Mouse (Mus musculus) retina, embryonic 14.5 days (tissue): ENCODE measurements around the gene Pes1.
"Not testable (repeated sequence)": the region's sequence is repeated elsewhere in the genome, so short reads cannot be mapped to it uniquely, and the experiment has no call there.

Source experiments
- DNase-seq: peaks from one replicate; pipeline ENCODE4 v3.0.0-alpha.2; 2015; ENCODE audit warnings: low spot score

Pes1 gene

GRCm38 (mm10) chr11:3963610-3964415, at the start of gene Pes1:
Gene Pes1, plus strand, starts transcription at chr11:3963975.
- peak; percentile 92 for DNase-seq

- DNase-seq, result peak; percentile 91
Observed at GRCm38 (mm10) chr11:3914109-3914840, 49.5 kb upstream of the Pes1 start, which contains the start of gene Slc35e4. Gene Slc35e4, minus strand, starts transcription at chr11:3914664.

- DNase-seq, result peak; percentile 46
Observed at GRCm38 (mm10) chr11:3918738-3919137, 45.0 kb upstream of the Pes1 start.

- no peak for DNase-seq
Observed at GRCm38 (mm10) chr11:3920476-3920875, 43.3 kb upstream of the Pes1 start.

DNA sequence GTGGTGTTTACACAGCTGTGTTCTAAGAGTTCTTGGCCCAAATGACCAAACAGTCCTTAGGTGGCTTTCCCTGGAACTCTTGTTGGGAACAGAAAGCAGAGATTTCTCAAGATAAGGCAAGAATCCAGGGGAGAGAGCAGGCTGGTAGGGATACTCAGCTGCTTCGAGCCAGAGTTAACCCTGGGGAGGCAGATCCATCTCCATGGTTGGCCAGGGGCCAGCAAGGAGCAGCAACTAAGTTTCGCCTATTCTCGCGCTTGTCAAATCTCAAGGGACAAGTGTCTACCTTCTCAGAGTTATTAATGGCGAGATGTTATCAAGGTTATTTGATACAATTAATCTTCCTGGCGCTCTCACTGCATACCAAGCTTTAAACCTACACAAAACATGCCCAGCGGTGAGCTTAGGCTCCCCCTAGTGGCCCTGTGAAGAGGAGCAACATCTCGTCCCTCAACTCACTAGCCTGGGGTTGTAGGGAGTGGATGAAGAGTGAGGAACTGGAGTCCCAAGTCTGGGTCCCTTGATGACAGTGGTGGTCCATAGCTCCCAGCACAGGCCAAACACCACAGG, 42.4 kb upstream of the Pes1 start:
- peak; percentile 78 for DNase-seq

- DNase-seq, result no peak
Observed at GRCm38 (mm10) chr11:3922115-3922514, 41.7 kb upstream of the Pes1 start.

DNA sequence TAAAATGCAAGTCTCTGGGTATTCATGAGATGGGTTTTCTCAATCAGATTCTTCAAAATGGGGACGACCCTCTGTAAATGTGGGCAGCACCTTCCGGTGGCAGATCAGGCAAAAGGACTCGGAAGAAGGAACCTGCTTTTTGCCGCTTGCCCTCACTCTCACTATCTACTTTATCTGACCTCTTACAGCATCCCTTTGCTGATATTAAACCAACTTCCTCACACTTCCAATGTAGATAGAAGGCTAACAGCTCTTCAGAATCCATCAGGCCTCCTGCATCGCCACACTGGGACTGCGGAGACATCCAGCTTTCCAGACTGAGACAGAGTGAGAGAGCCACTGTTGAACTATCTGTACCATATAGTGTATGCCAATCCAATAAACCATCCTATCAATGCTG, 41.0 kb upstream of the Pes1 start:
- DNase-seq, result no peak

GRCm38 (mm10) chr11:3925916-3926315, 37.9 kb upstream of the Pes1 start:
- DNase-seq, result no peak

- no peak for DNase-seq
Observed at GRCm38 (mm10) chr11:3930019-3930418, 33.8 kb upstream of the Pes1 start.

DNA sequence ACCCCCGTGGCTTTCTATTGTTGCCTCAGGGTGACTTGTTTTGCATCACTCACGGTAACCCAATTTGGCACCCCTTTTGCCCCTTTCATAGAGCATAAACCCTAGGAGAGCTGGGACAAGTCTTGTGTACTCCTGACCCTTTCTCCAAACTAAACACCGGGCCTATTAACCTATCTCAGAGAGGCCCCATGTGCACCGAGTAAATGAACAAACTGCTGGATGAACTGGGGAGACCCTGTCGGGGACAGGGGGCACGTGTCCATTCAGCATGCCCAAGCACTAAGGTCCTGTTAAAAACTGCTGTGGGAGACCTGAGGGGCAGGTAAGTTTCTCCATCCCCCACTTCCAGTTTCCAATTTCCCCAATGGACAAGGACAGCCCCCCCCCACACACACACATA, 32.8 kb upstream of the Pes1 start:
- DNase-seq, result no peak

GRCm38 (mm10) chr11:3931511-3932211, 32.1 kb upstream of the Pes1 start, which contains the start of gene Tcn2:
Gene Tcn2, minus strand, starts transcription at chr11:3932159.
- peak; percentile 82 for DNase-seq

- no peak for DNase-seq
Observed at GRCm38 (mm10) chr11:3933756-3934285, 30.0 kb upstream of the Pes1 start.

GRCm38 (mm10) chr11:3935135-3935534, 28.6 kb upstream of the Pes1 start:
- no peak for DNase-seq

GRCm38 (mm10) chr11:3936318-3936717, 27.5 kb upstream of the Pes1 start:
- DNase-seq, result no peak

DNA sequence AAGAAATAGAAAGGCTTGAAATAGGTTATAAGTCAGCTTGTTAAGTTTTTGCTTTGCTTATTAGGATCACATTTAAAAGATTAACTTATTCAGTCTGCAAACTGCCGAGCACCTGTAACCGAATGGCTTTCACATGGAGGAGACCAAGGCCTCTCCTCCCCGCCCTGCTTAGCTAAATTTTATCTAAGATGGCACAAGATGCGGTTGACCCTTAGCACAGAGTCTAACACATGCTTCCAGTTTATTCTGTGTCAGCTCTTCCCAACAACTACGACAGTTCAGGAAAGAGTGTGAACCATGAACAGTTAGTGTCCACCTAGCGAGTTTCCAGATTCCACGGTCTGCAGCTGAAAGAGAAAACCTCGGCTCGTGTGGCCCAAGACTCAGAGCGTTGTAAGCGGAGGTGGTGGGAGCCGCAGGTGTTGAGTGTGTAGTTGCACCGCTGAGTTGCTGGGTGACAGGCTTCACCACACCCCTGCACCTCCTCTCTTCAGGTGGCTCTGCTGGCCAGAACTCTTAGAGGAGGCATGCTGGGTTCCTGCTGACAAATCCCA, 26.4 kb upstream of the Pes1 start:
- DNase-seq, result no peak

DNA sequence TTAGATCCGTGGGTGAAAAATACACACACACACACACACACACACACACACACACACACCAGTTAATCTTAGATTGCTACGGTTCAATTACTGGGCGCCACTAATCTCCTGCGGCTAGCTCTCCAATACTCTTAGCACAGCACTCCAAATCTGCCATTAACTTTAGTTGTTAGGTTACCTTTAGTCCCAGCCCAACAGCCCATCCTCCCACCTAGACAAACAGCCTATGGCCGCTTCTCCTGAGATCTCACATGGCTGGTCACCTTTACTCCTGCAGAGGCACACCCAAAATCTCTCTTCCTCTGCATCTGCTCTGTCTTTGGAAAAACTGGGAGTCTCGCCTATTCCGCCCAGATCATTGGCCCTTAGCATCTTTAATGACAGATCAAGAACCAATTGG, 22.4 kb upstream of the Pes1 start:
- no peak for DNase-seq

- no peak for DNase-seq
Observed at GRCm38 (mm10) chr11:3946386-3946785, 17.4 kb upstream of the Pes1 start.

DNA sequence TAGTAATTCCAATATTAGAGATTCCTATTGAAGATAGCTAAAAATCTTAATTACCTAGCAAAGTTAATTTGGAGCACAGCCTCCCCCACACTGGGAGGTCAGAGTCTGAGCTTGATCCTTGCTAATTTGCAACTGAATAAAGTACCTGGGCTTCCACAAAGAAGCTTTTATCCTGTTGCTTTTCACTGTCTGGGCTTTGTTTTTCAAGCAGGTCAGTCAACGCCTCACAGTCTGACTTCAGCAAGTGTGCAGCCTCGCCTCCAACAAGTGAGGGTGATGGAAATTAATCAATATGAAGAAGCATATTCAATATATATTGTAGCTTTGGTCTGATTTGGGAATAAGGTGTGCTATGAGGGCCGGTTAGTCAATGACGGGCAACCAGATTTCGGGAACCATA, 8.9 kb upstream of the Pes1 start:
- DNase-seq, result not testable (repeated sequence)

- not testable (repeated sequence) for DNase-seq
Observed at GRCm38 (mm10) chr11:3955371-3955770, 8.4 kb upstream of the Pes1 start.

DNA sequence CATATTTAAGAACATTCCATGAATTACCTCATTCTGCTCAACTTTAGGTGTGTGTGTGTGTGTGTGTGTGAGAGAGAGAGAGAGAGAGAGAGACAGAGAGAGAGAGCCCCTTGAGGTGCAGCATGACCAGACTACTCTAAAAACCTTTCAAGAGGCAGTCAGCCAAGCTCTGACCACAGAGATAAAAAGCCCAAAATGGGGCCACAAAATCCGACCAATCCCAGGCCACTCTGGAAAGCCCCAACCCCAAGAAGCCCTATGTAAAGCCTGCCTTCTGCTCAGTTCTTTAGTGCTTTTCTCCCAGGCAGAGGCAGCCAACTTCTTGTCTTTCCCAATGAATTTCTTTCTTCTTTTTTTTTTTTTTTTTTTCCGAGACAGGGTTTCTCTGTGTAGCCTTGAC, 2.9 kb upstream of the Pes1 start:
- no peak for DNase-seq

DNA sequence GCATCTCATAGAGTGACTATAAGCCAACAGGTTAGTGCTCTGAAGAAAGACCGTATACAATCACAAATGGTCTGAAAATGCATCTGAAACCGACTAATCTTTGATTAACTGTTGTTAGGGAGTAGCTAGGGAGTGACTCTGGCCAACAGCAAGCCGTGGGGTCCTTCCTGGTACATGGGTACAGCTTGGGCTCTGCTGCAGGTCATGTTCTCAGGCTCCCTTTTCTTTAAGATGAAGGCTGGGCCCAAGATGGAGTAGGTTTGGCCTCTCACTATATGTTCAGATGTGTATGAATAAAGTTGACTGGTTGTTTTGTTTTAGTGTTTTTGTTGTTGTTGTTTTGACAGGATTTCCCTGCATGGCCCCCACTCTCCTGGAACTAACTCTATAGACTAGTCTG, 2.0 kb upstream of the Pes1 start:
- no peak for DNase-seq

DNA sequence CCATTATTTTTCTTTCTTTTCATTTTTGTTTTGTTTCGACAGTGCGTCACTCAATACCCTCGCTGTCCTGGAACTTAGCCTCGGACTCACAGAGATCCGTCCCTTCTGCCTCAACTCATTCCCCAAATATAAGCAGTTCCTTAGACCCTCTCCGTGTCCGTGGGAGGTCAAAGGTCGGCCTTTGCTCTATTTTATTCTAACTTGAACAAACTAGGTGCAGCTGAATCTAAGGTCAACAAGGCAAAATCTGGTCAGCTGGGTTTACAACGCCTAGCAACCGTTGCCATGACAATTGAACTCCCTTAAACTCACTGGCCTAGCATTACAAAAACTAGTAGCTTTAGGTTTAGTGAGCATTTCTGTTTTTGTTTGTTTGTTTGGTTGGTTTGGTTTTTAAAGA, 620 bp upstream of the Pes1 start:
- DNase-seq, result no peak
